Mouse (Mus musculus) adrenal gland, postnatal 36 days (tissue): ENCODE results near the gene Gprc5c. TPM values are rescaled to one million over a fixed set of nuclear protein-coding genes. Genes with fewer than 3 reads are reported as not detected.

Experiments used
- DNase-seq, 2 experiments: peaks; one replicate each; pipeline ENCODE4 v3.0.0; 2021; ENCODE audit warnings: mixed read lengths in 1 of 2
- total RNA-seq, 2 experiments: library from RNA; stranded (reverse); gene quantifications; 2 replicates each; pipeline ENCODE4 v1.2.3; 2021

Gprc5c gene
- total RNA-seq, 2 experiments from 2014 or later = 6.9 to 8.8 TPM

DNA sequence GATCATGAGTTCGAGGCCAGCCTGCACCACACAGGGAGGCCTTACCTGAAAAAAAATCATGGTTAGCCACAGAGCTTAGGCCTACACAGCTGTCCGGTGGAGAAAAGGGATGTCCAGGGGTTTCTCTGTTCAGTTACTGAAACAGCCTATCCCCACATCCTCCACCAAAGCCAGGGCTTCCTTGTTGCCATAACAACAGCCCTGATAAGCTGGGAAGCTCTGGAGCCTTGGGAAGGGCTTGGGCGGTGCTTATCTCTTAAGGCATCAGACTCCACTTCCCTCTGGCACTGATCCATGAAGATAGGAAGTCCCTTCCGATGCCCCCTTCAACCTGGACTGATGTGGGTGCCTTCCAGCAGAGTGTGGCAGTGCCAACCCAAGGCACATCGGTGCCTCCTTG lies 17.8 kb upstream of the Gprc5c start:
- no peak for DNase-seq

DNA sequence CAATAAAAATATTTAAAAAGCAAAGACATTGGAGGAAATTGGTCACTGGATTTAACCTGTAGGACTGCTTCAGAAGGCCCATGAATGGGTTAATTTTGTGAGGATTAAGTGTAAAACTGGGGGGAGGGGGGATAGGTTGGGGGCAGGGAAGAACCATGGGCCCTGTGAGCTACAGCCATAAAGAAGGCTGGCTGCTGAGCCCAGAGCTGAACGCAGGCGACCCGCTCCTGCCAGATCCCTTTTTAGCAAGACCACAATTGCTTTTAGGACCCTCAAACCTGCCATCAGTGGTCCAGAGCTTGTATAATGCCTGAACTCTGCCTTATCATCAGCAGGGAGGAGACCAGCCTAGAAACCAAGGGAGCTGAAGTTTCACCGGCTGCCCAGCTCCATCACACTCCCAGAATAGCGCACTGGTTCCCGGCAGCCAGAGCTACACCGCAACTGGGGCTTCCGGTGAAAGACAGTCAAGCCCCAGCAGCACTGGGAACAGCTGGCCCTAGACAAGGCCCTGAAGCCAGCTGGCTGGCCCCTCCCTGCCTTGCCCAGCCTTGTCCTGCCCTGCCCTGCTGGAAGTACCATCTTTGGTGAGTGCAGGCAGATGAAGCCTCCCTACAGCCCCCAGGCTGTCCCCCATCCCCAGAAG lies 7.0 kb upstream of the Gprc5c start:
- DNase-seq = peak in 1 of 2 experiments; percentile 13

DNA sequence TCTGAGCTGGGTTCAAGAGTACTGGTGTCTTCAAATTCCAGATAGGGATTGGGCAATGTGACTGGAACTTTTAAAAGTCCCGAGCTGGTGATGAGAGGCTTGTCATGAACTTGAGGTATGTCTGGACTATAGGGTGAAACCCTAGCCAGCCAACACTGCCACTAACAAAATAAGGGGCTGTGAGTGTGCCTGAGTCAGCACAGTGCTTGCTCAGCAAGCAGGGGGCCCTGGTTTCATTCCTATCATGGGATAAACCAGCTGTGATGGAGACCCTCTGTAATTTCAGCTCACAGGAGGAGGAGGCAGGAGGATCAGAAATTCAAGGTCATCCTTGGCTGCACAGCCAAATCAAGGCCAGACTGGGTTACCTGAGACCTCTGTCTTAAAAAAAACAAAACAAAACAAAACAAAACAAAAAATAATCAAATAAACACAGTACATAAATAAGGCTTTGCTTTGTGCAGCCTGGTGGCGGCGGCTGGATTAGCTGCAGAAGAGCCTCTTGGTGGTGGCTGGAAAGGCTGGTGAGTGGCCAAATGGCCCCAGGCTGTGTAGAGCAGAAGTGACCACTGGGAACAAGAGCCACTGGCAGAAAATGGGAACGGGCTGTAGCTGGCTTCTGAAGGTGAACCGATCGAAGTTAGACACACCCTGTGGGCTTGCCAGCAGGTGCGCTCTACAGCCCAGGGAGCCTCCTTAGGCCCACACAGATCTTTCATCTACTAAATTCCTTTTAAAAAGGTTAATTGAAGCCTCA lies 6.3 kb upstream of the Gprc5c start:
- DNase-seq = no peak

DNA sequence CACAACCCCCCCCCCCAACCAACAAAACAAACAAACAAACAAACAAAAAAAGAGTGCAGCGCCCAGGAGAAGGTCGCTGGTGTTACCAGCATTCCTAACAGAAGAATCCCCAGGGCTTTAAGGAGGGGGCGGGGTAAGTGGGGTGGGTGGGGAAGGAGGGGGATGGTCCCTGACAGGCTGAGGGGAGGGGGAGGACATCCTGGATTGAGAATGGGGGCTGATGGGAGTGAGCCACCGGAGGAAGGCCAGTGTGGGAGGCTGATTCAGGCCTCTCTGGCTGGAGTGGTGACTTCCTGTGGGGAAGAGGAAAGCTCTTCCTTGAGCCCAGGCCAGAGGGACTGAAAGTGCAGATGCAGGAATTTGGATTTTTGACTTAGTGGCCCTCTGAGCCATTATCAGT lies 4.6 kb upstream of the Gprc5c start:
- no peak for DNase-seq

DNA sequence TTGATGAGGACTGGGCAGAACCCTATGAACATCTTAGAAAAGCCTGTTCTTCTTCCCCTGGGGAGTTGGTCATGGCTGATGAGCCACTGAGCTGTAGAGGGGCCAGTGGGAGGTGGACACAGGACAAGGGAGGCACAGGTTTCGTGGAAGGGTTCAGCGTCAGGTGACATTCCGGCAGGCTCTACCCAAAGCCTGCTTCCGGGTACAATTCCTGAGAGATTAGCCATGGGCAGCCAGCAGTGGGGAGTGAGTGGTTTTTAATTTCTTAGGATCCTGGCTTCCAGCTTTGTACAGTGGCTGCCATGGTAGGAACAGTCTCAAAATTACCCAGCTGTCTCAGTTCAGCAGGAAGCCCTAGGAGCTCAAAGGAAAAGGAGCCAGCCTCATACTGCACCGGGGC lies 3.9 kb upstream of the Gprc5c start:
- DNase-seq = no peak

DNA sequence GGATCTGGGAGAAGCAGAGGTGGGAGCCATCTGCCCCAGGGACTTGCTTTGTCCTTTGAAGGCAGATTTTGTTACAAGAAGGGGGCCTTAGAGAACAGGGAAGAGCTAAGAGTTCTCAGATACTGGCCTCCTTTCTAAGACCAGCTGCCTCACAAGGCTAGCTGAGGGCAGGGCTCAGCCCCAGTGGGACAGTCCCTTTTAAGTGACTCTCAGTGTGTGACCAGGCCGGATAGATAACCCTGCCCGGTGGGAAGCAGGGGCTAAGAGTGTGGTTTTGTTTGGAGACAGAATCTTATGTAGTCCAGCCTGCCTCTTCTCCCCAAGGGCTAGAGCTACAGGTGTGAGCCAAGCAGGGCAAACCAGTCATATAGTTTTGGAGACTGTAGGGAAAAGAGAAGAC lies 1.4 kb upstream of the Gprc5c start:
- no peak for DNase-seq

DNA sequence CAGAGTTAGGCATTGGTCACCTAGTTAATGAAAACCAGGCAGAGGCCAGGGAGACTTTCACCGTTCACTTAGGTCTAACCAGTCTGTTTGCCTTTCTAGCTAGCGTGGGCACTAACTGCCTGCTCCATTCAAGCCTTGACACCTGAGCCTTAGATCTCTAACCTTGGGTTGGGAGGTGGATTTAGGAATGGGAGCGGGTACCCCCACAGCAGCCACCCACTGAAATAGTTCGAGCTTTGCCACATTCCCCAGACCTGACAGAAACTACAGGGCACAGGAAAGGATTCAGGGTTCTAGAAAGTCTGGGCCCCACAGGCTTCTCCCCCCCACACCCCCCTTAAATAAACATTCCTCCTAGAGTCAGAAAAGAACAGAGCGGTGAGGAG lies 893 bp upstream of the Gprc5c start:
- DNase-seq = no peak

DNA sequence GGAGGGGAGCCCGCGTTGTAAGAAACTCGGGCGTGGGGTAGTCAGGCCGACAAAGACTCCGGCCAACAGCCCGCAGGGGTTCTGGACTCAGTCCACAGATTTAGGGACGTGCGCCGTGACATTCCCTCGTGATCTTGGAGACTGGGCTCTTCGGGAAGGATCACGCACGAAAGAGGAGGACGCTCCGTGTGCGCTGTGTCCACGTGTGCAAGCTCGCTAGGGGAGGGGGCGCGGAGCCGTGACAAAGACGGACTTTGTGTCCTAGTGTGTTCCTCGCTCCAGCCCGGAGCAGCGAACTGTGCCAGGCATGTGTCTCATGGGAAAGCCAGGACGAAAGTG lies 286 bp downstream of the Gprc5c start:
- peak in 1 of 2 experiments; percentile 15 for DNase-seq

DNA sequence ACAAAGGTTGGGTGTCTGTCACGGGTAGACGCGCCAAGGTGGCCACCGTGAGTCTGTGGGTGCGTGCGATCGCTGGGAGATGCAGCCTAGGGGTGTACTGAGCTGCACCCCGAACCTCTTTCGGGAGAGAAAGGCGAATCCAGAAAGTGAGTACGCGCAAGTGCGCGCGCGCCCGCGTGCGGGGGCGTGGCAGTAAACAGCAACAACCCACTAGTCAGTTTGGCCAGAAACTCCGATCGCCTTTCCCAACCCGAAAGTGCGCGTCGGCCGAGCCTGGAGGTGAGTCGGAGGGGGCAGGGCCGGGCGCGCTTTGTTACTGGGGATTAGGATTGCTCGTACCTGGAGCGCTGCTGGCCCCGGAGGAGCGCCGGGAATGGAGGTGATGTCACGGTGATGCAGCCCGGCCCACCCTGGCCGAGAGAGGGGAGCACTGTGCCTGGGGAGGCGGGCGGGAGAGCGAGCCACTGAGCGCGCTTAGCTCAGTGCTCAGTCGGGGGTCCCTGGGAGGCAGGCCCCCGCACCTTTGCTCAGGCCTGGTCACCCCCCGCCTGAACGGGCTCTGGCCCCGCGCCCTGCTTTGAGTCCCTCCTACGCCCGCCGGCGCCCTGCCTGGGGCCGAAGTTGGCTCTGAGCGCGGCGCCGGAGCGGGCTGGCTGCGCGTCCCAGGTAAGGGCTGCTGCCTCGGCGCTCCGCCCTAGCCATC lies 807 bp downstream of the Gprc5c start:
- peak; percentile 69 to 76 for DNase-seq

DNA sequence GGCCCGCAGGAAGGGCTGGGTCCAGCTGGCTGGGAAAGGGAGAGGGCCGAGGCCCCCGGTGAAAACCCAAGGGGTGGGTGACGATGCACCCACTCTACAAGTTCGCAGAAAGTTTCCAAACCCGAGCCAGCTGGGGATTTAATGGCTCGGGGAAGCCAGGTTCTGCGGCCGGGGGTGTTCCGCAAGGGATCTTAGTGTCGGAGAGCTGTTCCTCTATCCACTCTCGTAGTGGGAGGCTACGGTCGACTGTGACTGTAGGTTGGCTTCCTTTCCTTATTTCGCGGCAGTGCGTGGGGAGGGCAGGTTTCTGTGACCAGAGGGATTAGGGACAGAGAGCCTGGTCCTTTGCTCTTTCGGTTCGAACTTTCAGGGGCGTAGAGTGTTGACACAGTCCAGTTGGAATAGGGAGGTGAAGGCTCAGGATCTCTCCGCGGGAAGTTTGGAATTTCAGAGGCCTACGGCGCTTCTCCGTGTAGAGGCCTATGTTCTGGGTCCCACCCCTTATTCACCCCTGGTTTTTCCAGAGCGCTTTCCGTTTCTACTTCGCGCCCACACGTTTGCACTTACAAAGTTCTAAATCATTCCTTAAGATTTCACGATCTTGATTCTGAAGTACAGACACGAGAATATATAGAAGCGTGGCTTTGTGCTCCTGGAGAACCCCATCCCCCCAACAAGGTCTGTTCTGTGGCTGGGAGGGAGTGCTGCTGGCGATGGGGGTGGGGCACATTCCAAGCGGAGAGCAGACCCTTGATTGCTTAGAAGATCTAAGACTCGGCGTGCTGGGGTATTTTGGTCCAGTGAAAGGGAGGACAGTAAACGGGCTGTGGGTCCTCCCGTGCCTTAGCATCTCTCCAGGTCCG lies 1.6 kb downstream of the Gprc5c start:
- peak in 1 of 2 experiments; percentile 12 for DNase-seq

DNA sequence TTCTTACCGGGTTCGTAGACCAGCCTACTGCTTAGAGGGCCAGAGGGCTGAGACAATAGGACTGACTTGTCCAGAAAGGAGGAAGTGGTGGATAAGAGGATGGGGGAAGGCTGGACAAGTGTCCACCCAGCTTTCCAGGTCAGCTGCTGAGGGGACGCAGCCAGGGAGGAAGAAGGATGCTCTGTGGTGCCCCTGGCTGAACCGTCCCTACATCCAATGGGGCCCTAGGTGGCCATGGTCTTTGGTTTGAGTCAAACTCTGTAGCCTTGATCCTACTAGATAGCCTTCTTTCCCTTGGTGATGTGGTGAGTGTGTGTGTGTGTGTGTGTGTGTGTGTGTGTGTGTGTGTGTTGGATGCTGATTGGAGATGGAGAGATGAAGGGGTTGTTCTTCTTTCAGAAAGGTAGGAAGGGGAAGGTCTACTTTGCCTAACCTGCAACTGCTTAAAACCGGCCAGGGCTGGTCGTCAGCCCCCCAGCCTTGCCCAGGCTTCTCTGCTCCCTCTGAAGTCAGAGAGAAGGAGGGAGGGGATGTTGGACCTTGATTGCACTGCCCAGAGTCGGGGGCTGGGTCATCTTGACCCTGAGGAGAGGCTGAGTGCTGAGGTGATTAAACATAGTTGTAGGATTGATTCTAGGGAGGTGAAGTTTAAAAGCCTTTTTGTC lies 2.4 kb downstream of the Gprc5c start:
- DNase-seq = no peak

DNA sequence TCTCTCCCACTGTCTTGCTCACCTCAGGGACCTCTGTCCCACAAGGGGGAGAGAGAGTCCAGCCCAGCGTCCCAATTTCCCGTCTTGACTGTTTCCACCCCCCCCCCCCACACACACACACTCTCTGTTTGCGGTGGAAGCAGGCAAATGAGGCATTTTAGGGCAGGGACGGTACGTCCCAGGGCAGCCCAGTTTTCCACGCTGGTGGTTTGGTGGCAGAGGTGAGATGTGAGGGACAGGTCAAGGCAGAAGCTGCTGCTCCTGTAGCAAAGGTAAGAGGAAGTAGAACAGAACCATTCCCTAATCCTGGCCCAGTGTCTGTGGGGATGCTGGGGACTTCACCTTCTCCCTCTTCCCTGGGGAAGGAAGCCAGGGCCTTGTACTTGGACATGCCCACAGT lies 3.6 kb downstream of the Gprc5c start:
- DNase-seq = no peak

DNA sequence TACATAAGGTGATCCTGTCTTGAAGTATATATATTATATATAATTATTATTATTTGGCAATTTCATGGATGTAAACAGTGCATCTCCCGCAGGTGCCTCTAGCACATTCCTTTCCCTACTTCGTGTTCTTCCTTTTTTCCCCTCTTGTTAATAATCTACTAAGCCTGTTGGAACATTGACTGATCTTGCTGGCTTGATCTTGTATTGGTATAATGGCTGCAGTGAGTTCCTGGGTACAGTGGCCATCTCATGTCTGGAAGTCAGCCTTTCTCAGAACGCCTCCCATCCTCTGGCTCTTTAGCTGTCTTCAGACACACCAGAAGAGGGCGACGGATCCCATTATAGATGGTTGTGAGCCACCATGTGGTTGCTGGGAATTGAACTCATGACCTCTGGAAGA lies 5.2 kb downstream of the Gprc5c start:
- DNase-seq = no peak

DNA sequence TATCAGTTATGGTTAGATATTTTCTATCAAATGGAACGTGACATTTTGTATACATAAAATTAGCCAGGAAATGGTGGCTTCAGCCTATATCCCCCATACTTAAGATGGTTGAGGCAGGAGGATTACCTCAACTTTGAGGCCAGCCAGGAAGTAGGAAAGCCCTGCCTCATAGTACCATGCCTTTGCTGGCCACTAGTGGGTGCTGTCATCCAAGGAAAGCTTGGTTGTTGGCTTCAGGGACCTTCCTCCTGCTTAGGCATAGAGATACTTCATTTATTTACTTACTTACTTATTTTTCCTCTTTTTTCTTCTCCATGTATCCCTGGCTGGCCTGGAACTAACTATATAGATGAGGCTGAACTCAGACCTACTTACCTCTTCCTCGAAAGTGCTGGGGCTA lies 7.7 kb downstream of the Gprc5c start:
- DNase-seq = no peak

DNA sequence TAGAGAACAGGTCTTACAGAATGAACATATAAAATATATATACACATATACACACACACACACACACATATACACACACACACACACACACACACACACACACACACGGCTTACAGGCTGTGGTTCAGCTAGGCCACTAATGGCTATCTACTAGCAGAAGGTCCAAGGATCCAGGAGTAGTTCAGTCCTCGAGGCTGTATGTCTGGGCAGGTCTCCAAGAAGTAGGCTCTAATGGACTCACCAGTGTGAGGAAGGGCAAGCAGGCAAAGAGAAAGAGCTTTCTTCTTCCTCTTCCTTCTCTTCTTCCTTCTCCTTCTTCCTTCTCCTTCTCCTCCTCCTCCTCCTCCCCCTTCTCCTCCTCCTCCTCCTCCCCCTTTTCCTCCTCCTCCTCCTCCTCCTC lies 10.1 kb downstream of the Gprc5c start:
- DNase-seq = no peak

DNA sequence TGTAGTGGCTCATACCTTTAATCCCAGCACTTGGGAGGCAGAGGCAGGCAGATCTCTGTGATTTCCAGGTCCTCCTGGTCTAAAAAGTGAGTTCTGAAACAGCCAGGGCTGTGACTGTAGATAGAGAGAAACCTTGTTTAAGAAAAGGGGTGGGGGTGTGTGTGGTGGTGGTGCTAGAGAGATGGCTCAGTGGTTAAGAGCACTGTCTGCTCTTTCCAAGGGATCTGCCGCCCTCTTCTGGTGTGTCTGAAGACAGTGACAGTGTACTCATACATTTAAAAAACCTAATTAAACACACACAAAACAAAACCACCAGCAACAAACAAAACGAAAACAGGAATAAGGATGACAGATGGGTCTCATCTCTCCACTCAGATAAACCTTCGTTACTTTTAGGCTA lies 11.7 kb downstream of the Gprc5c start:
- DNase-seq = no peak

DNA sequence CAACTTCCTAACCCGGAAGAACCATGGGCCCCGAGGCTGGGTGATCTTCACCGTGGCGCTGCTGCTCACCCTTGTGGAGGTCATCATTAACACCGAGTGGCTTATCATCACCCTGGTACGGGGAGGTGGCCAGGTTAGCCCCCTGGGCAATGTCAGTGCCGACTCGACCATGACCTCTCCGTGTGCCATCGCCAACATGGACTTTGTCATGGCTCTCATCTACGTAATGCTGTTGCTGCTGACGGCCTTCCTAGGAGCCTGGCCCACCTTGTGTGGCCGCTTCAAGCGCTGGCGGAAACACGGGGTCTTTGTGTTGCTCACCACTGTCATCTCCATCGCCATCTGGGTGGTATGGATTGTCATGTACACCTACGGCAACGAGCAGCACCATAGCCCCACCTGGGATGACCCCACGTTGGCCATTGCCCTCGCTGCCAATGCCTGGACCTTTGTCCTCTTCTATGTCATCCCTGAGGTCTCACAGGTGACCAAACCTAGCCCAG lies 13.0 kb downstream of the Gprc5c start:
- DNase-seq = no peak

DNA sequence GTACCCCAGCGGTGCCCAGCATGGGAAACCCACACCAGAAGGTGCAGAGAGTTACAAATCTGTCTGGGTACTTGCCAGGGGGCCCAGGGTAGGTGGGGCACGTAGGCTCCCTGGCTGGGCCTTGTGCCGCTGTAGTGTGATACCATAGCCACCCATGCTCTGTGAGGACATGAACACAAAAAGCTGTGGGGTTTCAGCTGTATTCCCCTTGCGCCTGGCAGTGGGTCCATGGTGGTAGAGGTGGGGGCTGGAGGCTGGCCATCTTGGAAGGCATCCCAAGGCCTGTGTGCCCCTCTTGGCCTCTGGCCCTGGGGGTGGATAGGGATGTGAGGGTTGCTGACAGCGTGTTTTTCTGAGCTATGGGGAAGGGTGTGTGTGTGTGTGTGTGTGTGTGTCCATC lies 15.0 kb downstream of the Gprc5c start:
- DNase-seq = no peak

DNA sequence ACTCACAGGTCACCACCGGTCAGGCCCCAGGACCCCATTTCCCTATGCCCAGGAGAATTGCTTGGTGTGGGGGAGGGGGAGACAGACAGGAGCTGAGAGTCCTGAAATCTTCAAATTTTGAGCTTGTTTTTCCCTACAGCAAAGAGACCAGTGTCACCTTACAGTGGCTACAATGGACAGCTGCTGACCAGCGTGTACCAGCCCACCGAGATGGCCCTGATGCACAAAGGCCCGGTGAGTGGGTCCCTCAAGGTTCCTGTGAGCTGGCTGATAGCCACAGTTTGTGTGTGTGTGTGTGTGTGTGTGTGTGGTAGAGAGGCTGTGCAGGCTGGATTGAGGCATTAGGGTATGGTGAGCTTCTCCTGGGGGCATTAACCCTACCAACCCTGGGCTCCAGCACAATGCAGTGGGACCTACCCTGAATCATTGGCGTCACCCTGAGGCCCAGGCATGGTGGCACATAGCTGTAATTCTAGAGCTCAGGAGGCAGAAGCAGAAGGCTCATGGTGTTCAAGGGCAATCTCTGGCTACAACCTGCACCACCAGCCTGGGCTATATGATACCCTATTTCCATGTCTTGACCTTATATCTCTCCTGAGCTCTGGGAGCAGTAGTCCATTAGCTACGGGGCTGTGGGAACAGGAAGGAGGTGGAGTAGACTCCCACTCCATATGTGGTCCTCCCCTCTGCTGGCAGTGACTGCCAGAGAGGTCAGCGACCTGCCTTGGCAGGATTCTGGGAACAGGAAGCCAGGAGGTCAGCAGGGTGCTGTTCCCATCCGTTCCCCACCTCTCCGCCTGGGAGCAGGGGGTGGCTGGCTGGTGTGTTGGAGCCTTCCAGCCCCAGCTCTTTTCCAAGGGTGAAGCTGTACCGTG lies 15.8 kb downstream of the Gprc5c start:
- DNase-seq = peak; percentile 39 to 62

DNA sequence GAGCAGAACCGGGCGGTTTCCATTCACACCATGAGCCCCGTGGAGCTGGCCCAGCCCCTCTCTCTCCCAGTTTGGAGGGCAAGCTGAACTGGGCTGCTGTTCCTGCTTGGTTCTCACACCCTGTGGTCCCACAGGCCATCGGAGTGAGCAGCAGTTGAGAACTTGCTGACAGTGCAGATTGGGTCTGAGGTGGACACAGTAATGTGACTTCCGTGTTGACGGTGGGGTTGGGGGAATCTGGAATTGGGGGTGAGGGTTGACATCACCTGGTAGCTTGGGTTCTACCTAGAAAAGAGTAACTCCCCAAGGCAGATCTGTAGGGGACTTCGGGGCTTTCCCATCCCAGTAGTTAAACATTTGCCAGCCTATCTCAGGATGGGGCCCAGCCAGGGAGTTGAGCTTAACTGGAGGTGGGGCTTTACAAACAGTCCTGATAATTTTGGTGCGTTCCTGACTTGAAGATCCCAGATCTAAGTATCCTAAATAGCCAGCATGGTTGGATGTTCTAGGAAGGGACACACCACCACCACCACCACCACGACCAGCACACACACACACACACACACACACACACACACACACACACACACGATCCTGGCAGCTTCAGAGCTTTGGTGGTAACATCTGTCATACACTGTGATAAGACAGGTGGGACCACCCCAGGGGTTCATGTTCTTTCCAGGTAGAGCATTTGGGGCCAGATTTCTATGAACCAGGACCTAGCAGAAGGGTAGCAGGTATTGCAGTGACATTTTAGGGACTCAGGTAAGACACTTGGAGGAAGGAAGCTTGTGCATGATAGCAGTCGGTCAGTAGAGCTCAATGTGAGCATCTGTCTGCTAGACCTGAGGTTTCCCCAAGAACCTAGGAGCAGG lies 16.6 kb downstream of the Gprc5c start:
- no peak for DNase-seq
